ENCODE assay signal across 19 mouse cellular contexts in the genomic region with DNA sequence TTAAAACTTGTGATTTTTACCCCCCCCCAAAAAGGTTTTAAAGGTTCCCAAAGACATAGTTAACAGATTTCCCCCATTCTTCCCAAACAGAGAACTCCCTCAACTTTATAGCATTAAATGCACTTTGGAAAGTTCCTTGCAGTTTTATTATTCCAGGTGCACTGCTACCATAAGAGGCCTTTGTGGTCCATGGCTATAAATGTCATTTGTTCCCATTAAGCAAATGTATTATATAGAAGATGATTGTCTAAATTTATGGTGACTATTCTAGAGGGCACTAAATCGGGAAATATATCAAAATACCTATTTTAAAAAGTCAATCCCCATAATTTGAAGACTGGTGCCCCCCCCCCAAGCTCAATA.
"Had no signal": no experiment of that assay in that cellular context is flagged by ENCODE, and none has a peak within 500 bp of the region (broad histone marks: within the 10 kb centered on the region; RNA-seq: fewer than 3 reads in every experiment).

No protein-coding gene starts in this region.

- H3K27ac ChIP-seq: forebrain, embryonic 15.5 days; hindbrain, embryonic 10.5 days; hindbrain, embryonic 12.5 days; hindbrain, embryonic 14.5 days; intestine, embryonic 15.5 days; kidney, postnatal 0 days; liver, embryonic 12.5 days; liver, embryonic 14.5 days had no signal

- H3K36me3 ChIP-seq: forebrain, embryonic 15.5 days; intestine, embryonic 15.5 days; limb, embryonic 15.5 days had no signal

- ATAC-seq: forebrain, embryonic 15.5 days; forebrain, postnatal 0 days; hindbrain, embryonic 16.5 days; inflammation-experienced regulatory T-cells, adult 6 months; intestine, embryonic 15.5 days; liver, embryonic 12.5 days had no signal

- H3K4me2 ChIP-seq: forebrain, embryonic 15.5 days; heart, embryonic 12.5 days; hindbrain, embryonic 12.5 days; hindbrain, embryonic 14.5 days; intestine, embryonic 15.5 days; kidney, embryonic 15.5 days; limb, embryonic 15.5 days; liver, embryonic 12.5 days had no signal

- H3K4me1 ChIP-seq: heart, embryonic 10.5 days; hindbrain, embryonic 10.5 days; hindbrain, embryonic 12.5 days; intestine, embryonic 15.5 days; kidney, embryonic 15.5 days had no signal

- H3K4me3 ChIP-seq: forebrain, embryonic 15.5 days; heart, embryonic 10.5 days; heart, embryonic 12.5 days; hindbrain, embryonic 10.5 days; hindbrain, embryonic 12.5 days; intestine, embryonic 15.5 days; kidney, embryonic 15.5 days; limb, embryonic 15.5 days; liver, embryonic 12.5 days had no signal

- H3K9me3 ChIP-seq: forebrain, embryonic 15.5 days; heart, embryonic 10.5 days; heart, embryonic 12.5 days; hindbrain, embryonic 10.5 days; hindbrain, embryonic 12.5 days; intestine, embryonic 15.5 days; kidney, embryonic 15.5 days; limb, embryonic 15.5 days; liver, embryonic 12.5 days had no signal

- H3K27me3 ChIP-seq: forebrain, embryonic 15.5 days; heart, embryonic 12.5 days; hindbrain, embryonic 12.5 days; intestine, embryonic 15.5 days; kidney, embryonic 15.5 days; limb, embryonic 15.5 days; liver, embryonic 12.5 days had no signal

- H3K9ac ChIP-seq: forebrain, embryonic 15.5 days; forebrain, postnatal 0 days; heart, embryonic 12.5 days; hindbrain, embryonic 12.5 days; hindbrain, embryonic 14.5 days; intestine, embryonic 15.5 days; kidney, embryonic 15.5 days; limb, embryonic 15.5 days; liver, embryonic 12.5 days; liver, embryonic 14.5 days had no signal

- DNase-seq: forebrain, postnatal 0 days; gastrocnemius, postnatal 14 days; gastrocnemius, postnatal 36 days; layer of hippocampus, adult 9-11 months; layer of hippocampus, postnatal 36 days had no signal
